Mouse (Mus musculus) stomach, postnatal 0 days (tissue): Measurements from ENCODE around the gene Arhgef25.

Experiments used
- CTCF ChIP-seq: IDR thresholded peaks from 2 replicates; pipeline ENCODE4 v1.5.1; 2016; ENCODE audit warnings: antibody characterized with exemption, low read depth, mild to moderate bottlenecking, moderate library complexity
- EP300 ChIP-seq: optimal IDR thresholded peaks from 2 replicates; pipeline ENCODE3; 2016; ENCODE audit warnings: antibody characterized with exemption

GRCm38 (mm10) chr10:127145303-127145702 is 44.6 kb downstream of the Arhgef25 start:
- TF ChIP-seq EP300 = no peak
- TF ChIP-seq CTCF = no peak
